Mouse (Mus musculus) adrenal gland, adult 8-10 months (tissue): Measurements from ENCODE around the gene Cmtm5. TPM values are rescaled to one million over a fixed set of nuclear protein-coding genes. Genes with fewer than 3 reads are reported as not detected.
"Not testable (repeated sequence)": the region's sequence is repeated elsewhere in the genome, so short reads cannot be mapped to it uniquely, and the experiment has no call there.

ENCODE experiments used
- DNase-seq: peaks from one replicate; pipeline ENCODE4 v3.0.0; 2022
- microRNA-seq, 2 experiments: library from miRNA; unstranded; fragments of <30 nt; microRNA quantifications; one replicate each; pipeline ENCODE4 v1.2.0; 2022
- total RNA-seq, 4 experiments: library from RNA; stranded (reverse); gene quantifications; 2 replicates each; pipeline ENCODE4 v1.2.4; 2022

Cmtm5 gene
- total RNA-seq, 4 experiments from 2014 or later, result 0.42 to 0.67 (median 0.60) TPM

- DNase-seq, result not testable (repeated sequence)
Observed at GRCm38 (mm10) chr14:54959853-54960613, 24.0 kb downstream of the Cmtm5 start.

GRCm38 (mm10) chr14:54960769-54961168 lies 24.7 kb downstream of the Cmtm5 start:
- DNase-seq, result no peak

GRCm38 (mm10) chr14:54961487-54961886 lies 25.4 kb downstream of the Cmtm5 start:
- no peak for DNase-seq

GRCm38 (mm10) chr14:54962714-54963113 lies 26.7 kb downstream of the Cmtm5 start:
- no peak for DNase-seq

DNA sequence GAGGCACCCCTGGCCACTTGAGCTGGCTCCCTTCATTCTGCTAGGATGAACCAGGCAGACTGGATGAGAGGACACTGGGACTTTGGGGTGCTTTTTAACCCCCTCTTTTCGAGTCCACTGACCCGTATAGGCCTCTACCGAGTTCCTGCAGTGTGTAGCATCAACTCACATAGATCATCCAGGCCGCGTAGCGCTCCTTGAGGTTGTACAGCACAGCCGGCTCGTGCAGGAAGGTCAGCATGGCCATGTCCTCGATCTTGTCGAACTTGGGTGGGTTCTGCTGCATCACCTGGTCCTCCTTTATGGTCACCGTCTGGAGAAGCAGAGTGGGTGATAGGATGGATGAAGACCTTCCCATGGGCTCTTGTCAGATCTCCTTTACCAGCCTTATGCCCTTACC lies 27.7 kb downstream of the Cmtm5 start:
- no peak for DNase-seq

DNA sequence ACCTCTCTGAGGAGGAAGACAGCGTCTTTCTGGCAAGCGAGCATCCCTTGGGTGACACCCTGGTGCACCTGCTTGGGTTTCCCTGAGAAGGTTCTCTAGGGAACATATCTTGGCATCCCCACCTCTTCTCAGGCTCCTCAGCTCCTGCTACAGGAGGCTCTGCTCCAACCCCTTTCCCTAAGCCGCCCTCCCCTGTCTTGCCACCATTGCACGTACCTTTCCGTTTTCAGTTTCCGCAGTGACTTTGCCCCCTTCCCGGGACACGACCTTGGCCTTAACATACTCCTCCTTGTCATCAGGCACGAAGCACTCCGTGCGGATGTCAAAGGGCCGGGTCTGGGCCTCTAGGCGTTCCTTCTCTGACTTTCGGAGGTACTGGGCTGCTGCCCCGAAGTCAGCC lies 29.0 kb downstream of the Cmtm5 start:
- DNase-seq, result no peak

DNA sequence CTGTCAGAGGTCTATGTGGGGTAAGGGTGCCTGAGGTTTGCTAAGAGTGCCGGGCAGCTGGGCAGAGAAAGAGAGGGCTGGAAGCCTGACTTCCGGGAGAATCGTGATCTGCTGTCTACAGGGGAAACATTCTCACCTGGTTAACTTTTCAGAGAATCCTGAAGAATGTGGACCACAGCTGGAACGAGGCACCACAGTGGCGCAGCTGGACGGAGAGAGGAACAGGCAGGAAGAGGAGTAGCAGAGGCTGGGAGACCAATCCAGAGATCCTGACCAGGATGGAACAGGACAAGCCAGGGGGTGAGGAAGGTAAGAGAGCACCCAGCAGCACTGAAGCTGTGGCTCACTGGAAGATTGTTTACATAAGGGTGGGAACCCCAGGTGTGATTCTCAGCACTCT lies 29.6 kb downstream of the Cmtm5 start:
- DNase-seq, result no peak

- DNase-seq, result no peak
Observed at GRCm38 (mm10) chr14:54966320-54966977, 30.4 kb downstream of the Cmtm5 start, which contains the start of gene Myh6. Myh6 (minus strand) TSS chr14:54966927.

DNA sequence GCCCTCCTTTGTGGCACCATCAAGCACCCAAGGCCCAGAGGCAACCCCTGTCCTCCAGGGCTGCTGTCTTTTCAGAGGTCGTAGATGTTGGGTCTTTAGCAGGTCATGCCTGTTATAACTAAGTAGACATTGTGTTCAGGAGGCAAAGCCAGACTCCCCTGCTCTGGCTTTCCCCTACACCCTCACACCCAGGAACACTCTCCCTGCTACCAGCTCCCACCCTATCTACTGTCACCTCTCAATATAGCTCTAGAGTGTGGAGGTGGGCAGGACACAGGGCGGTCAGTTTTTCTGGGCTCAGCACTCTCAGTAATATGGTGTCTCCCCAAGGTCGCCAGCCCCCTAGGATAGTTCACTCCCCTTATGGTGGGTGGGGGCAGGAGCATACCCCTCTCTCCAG lies 31.8 kb downstream of the Cmtm5 start:
- no peak for DNase-seq

- DNase-seq, result no peak
Observed at GRCm38 (mm10) chr14:54968344-54968743, 32.3 kb downstream of the Cmtm5 start.

DNA sequence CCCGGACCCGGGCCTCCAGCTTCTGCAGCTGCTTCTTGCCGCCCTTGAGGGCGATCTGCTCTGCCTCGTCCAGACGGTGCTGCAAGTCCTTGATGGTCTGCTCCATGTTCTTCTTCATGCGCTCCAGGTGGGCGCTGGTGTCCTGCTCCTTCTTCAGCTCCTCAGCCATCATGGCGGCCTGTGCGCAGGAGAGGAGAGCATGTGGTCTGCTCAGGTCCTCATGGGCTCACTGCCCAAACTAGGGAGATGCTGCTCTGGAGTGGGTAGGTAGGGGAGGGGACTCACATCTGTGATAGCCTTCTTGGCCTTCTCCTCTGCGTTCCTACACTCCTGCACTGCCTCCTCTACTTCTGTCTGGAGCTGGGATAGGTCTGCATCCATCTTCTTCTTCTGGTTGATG lies 36.7 kb downstream of the Cmtm5 start:
- DNase-seq, result not testable (repeated sequence)

DNA sequence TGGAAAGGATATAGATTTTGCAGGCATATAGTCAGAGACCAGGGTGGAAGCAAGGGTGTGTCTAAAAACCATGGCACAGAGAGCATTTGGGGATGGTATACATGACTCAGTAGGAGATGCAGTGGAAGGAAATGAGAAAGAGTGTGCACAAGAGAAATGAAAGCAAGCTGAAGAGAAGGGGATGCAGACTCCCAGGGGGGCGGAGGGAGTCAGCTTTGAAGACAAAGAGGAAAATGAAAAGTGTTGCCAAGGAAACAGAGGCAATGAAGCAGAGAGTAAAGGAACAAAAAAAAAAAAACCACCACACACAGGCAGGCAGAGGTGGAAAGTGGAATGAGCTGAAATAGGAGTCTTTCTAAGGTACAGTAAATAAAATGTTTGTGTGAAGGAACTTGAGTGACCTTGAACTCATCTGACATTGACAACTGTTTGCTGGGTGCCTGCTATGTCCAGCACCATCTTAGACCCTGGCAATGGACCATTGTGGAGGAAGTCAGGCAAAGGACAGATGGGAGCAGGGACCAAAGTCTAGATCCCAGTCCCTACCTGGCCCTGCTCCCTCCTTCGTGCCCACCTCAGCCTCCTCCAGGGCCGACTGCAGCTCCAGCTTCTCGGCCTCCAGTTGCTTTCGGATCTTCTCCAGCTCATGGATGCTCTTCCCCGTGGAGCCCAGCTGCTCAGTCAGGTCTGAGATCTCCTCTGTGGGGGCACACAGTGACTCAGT lies 38.2 kb downstream of the Cmtm5 start:
- DNase-seq, result no peak

DNA sequence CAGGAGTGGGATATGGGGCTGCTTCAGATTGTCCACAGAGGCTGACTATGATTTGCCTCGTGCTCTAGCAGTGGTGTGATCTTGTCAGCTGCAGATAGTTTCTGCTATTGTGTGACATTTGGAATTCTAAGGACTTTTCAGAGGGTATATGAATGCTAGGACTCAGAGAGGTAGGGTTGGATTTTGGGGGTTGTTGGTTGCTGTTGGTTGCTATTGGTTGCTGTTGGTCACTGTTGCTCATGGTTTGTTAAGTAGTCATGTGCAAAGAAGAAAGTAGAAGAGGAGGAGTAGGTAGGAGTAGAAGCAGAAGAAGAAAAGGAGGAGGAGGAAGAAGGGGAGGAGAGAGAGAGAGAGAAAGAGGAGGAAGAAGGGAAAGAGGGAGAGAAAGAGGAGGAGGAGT lies 40.6 kb downstream of the Cmtm5 start, which contains the start of gene Gm17428:
Gene Gm17428, plus strand, starts transcription at position 301 of the 400 bp plus-strand sequence.
- no peak for DNase-seq

DNA sequence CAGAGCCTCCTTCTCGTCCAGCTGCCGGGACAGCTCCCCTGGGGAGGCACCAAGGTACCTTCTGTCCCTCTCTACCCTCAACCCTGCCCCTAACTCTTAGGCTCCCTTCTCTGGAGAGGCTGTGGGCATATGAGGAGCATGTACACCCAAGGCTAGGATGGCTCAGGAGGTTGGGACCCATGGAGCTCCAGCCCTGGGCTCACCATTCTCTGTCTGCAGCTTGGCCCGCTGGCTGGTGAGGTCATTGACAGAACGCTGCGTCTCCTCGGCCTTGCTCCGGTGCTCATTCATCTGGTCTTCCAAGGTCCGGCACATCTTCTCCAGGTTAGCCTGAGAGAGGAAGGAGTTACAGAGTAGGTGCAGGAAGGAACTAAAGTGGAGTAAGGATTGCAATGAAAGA lies 42.6 kb downstream of the Cmtm5 start:
- no peak for DNase-seq

DNA sequence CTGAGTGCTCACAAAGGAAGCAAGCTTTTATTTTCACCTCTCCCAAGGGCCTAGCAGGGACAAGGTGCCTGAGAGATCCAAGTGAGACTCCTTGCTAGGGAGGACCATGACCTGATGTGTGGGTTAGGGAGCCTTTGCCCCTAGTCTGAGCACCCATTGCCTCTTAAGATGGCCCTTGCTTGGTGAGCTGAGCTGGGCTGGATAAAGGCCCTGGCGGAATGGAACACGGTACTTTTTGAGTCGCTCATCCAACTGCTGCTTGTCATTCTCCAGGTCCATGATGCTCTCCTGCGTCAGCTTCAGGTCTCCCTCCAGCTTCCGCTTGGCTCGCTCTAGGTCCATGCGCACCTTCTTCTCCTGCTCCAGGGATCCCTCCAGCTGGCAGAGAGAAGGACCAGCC lies 45.9 kb downstream of the Cmtm5 start:
- no peak for DNase-seq

DNA sequence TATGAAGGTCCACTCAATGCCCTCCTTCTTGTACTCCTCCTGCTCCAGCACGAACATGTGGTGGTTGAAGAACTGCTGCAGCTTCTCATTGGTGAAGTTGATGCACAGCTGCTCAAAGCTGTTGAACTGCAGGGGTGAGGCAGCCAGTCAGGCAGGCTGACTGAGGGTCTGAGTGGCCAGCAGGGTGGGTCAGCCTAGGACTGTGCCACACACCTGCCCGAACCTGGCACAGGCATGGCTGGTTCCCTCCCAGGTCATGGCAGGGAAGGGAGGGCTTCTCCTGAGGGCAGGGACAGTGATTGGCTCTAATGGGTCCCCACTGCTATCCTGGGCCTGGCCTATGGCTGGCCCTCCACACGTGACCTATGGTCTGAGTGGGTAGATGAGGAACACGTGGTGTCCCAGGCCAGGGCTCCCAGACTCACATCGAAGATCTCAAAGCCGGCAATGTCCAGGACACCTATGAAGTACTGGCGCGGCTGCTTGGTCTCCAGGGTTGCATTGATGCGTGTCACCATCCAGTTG lies 52.4 kb downstream of the Cmtm5 start:
- DNase-seq, result not testable (repeated sequence)

Small RNAs within 50 kb of the gene (microRNA-seq; reads per million reads assigned to microRNA genes)
- gene Mir208a, result 0 to 0.50 reads per million in 2 experiments
- gene Mir208b, result 0 to 0.34 reads per million in 2 experiments

Other genes with a start within 250 kb of the Cmtm5 start
- 100 to 1,000 TPM; 140 to 305 (median 208) TPM for gene Acin1, start 249.3 kb upstream of the Cmtm5 start, total RNA-seq
- under 1 TPM in 2 of 4 experiments, not detected in 2; 0.19 to 0.59 TPM for gene Gm29776, start 237.4 kb upstream of the Cmtm5 start, total RNA-seq
- gene Cebpe, start 224.1 kb upstream of the Cmtm5 start, total RNA-seq, result not detected
- 10 to 100 TPM; 26.6 to 51.8 (median 40.3) TPM for gene Slc7a8, start 154.3 kb upstream of the Cmtm5 start, total RNA-seq
- gene Rnf212b, start 122.1 kb upstream of the Cmtm5 start, total RNA-seq, result 1 to 10 TPM in 2 of 4 experiments, under 1 TPM in 2; 0.77 to 1.7 (median 1.2) TPM
- gene Homez, start 65.3 kb upstream of the Cmtm5 start, total RNA-seq, result 10 to 100 TPM; 18.7 to 29.2 (median 21.7) TPM
- 10 to 100 TPM; 18.5 to 26.6 (median 21.6) TPM for gene Ppp1r3e, start 58.7 kb upstream of the Cmtm5 start, total RNA-seq
- 10 to 100 TPM; 62.9 to 88.0 (median 73.9) TPM for gene Bcl2l2, start 52.9 kb upstream of the Cmtm5 start, total RNA-seq
- gene Gm20521, start 52.8 kb upstream of the Cmtm5 start, total RNA-seq, result 1 to 10 TPM in 3 of 4 experiments, under 1 TPM in 1; 0.99 to 9.0 (median 4.4) TPM
- gene Pabpn1, start 43.8 kb upstream of the Cmtm5 start, total RNA-seq, result 100 to 1,000 TPM; 157 to 316 (median 238) TPM
- gene Slc22a17, start 23.1 kb upstream of the Cmtm5 start, total RNA-seq, result 10 to 100 TPM; 44.9 to 81.7 (median 60.3) TPM
- 1 to 10 TPM; 2.5 to 4.4 (median 3.2) TPM for gene Efs, start 10.1 kb upstream of the Cmtm5 start, total RNA-seq
- gene Il25, start 3.6 kb upstream of the Cmtm5 start, total RNA-seq, result not detected
- gene Myh6, start 30.7 kb downstream of the Cmtm5 start, total RNA-seq, result not detected
- gene Gm17428, start 40.7 kb downstream of the Cmtm5 start, total RNA-seq, result not detected
- gene Myh7, start 58.4 kb downstream of the Cmtm5 start, total RNA-seq, result not detected
- gene Ngdn, start 79.2 kb downstream of the Cmtm5 start, total RNA-seq, result 10 to 100 TPM; 35.3 to 44.0 (median 39.4) TPM
- 10 to 100 TPM in 2 of 4 experiments, 1 to 10 TPM in 2; 6.9 to 17.8 (median 11.7) TPM for gene Zfhx2, start 156.1 kb downstream of the Cmtm5 start, total RNA-seq
- 10 to 100 TPM; 16.1 to 22.6 (median 21.0) TPM for gene Thtpa, start 158.5 kb downstream of the Cmtm5 start, total RNA-seq
- gene Ap1g2, start 170.3 kb downstream of the Cmtm5 start, total RNA-seq, result 10 to 100 TPM; 24.5 to 29.3 (median 26.0) TPM
- gene Jph4, start 180.7 kb downstream of the Cmtm5 start, total RNA-seq, result 1 to 10 TPM; 3.3 to 6.9 (median 5.3) TPM